Mouse (Mus musculus) cerebellum, postnatal 10 days (tissue): Measurements from ENCODE around the gene Rab1a.
A peak's percentile ranks its signal among the peaks of the same experiment; 100 is the strongest.
"Not testable (repeated sequence)": the region's sequence is repeated elsewhere in the genome, so short reads cannot be mapped to it uniquely, and the experiment has no call there.

Experiments
- DNase-seq, 2 experiments: peaks; one replicate each; pipeline ENCODE4 v3.0.0; 2021; ENCODE audit warnings: mixed read lengths in 2 of 2

Gene Rab1a

DNA sequence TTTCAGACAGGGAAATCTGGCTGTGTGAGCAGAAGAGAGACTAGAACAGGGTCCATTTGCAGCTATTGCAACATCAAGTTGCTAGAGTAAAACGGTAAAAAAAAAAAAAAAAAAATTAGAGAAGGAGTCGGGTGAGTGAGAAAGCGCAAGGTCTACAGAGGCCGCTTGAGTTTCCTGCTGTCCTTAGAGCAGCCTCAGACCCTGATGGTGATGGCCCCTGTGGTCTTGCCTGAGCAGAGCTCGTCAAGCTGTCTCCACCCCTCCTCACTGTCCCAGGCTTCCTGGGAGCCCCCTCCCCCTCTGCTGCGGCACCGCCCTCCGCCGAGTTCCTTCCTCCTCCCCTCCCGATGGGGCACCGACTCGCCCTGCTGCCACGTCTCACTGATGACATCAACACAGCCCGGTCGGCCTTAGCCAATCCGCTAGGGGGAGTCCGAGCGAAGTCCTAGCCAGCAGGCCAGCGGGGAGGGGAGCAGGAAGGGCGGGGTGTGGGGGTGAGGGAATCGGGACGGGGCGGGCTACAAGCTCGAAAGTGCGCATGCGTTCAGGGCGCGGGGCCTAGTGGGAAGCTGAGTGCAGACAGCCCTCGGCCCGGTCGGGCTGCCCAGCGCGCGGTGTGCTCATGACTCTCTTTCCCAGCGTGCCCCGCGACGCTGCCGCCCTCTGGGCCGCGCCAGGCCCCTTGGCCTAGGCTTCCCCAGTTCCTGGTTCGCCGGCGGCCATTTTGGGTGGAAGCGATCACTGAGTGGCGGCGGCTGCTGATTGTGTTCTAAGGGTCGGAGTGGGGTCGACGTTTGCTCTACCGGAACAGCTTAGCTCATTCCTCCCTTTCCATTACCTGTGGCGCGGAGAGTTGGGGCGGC lies at the start of gene Rab1a:
Gene Rab1a, plus strand, starts transcription at position 720 of the 863 bp plus-strand sequence.
- peak; percentile 100 for DNase-seq

DNA sequence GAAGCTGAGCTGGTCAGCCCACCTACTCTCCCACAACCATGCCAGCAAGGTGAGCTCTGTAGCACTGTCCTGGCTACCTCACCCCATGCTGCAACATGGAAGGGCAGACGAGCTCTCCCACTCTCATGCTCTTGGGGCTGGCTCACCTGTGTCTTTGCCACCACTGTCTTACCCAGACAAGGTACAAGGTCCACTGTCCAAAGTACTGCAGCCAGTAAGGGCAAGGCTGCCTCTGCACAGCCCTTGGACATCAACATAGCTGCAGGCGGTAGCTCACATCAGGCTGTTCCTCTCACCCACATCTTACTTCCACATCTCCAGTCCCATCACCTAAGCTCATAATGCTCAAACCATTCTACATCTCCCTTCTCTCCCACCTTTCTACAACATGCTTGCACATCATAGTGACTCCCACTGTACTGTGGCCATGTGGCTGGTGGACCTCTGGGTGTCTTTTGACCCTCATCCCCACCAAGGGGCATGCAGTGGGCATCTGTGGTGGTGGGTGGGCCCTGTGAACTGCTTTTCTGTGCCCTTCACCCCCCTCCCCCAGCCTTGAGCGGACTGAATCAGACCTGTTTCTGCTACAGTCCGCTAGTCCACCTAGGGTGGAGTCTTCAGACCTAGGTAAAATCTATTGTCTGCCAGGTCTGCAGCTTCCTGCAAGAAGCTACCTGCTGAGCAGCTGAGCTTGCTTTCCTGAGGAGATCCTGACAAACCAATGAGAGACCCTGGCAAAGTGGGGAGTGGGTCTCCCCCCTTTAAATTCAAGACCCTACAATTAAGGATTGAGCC lies 48.9 kb upstream of the Rab1a start:
- DNase-seq, result no peak

DNA sequence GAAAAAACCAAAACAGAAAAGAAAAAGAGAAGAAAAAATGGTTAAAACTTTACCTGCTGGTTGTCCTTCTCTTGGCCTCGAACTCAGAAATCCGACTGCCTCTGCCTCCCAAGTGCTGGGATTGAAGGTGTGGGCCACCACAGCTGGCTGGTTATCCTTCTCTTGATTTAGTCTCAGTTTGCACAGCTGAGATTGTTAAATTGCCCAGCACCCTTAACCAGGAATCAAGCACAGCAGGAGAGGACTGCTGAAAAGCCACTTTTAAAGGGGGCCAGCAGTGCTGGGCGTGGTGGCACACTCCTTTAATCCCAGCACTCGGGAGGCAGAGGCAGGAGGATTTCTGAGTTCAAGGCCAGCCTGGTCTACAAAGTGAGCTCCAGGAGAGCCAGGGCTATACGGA lies 47.7 kb upstream of the Rab1a start:
- not testable (repeated sequence) for DNase-seq

DNA sequence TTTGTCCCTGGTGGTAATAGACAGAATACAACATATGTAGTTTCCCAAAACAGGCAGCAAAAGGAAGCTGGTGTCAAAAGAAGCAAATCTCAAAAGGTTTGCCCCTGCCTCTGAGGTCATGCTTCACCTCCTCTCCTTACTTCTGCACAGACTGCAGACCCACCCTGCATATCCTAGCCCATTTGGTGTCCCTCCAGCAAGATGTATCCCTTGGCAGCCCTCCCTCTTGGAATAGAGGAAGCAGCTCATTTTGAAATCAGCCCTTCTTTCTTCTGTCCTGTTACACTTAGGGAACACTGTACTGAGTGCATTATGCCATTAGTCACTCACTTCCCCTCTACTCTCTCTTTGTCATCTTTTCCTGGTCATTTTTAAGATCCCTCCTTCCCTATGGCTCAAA lies 42.4 kb upstream of the Rab1a start:
- DNase-seq, result no peak

DNA sequence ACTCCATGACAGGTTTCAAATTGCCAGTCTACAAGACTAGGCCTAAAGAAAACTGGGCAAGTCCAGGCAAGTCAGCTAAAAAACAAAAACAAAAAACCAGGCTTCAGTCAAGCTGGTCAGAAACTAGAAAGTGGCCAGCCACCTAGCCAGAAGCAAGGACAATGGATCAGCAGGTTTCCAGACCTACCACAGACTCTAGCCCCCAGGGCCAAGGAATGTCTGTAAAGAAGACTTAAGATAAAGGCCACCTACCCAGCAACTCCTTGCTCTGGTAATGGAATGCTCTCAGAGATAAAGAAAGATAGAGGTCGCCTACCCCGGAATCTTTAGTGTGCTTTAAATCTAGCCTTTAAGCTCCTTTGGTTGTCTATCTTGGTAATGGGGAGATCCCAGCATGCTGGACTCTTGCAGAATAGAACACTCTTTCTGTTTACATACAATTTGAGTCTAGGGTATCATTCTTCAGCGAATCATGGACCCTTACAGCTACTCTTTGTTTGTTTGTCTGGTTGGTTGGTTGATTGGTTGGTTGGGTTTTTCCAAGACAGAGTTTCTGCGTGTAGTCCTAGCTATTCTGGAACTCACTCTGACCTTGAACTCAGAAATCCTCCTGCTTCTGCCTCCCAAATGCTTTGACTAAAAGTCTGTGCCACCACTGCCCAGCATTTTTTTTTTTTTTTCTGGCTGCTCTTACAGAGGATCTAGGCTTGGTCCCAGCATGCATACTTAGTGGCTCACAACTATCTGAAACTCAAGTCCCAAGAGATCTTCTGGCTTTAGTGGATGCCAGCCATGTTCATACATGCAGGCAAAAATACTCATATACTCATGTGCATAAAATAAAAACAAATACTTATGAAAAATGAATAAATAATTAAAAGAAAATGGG lies 36.0 kb upstream of the Rab1a start:
- DNase-seq, result no peak

DNA sequence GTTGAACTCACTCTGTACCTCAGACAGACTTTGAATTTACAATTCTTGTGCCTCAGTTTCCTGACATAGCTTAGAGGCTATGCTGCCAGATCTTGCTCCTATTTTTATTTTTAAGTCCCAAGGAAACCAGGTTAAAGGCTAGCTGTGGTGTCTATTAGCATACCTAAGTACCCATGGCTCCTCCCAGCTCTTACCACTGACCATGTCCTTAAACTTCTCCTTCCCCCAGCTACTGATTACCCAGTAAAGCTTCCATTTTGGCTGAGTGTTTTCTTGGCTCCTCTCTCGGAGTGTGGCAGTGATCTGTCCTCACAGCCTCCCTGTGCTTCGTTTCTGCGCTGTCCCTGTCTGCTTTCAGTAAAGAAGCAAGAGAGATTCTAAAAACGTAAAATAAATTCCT lies 35.2 kb upstream of the Rab1a start:
- no peak for DNase-seq

DNA sequence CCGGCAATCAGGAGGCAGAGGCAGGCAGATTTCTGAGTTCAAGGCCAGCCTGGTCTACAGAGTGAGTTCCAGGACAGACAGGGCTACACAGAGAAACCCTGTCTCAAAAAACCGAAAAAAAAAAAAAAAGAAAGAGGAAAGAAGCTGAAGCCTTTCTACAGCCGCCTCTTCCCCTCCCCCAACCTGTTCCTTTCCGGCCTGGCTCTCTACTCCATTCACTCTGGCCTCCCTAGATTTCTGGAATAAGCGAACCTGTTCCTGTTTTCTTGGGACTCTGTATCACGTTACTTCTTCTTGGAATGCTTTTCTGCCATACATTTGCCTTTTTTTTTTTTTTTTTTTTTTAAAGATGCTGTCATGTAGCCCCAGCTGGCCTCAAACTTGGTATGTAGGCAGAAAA lies 34.8 kb upstream of the Rab1a start:
- not testable (repeated sequence) for DNase-seq

DNA sequence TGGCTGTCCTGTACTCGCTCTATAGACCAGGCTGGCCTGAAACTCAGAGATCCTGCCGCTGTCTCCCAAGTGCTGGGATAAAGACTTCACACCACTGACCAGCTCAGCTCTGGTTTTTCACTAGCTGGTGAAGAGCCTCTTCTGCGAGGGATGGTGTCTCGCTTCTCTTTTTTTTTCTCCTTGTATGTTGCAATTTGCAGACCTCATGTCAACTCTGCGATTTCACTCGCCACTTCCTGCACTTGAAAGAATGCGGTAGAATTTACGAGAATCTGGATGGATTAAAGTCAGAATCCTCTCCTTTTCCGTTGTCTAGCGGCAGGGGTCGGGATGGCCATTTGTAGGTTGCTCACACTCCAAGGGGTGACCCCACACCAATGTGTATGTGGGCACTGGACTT lies 32.3 kb upstream of the Rab1a start:
- DNase-seq, result no peak

DNA sequence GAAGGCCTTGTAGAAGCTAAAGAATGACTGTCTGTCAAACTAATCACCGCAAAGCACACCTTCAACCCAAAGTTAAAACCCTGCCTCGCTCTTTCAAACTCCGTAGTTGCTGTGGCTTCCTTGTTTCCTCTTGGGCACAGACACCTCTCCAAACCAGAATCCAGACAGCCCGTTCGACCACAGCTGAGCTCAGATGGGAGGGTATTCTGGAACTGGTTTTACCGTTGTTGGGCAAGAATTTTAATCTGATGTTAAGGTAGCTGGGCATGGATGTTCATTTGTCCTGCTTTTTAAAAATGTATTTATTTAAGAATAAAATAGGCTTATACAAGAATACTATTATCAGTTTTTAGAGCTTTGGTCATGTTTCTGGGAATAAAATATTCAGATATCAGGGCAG lies 14.0 kb upstream of the Rab1a start:
- DNase-seq, result no peak

DNA sequence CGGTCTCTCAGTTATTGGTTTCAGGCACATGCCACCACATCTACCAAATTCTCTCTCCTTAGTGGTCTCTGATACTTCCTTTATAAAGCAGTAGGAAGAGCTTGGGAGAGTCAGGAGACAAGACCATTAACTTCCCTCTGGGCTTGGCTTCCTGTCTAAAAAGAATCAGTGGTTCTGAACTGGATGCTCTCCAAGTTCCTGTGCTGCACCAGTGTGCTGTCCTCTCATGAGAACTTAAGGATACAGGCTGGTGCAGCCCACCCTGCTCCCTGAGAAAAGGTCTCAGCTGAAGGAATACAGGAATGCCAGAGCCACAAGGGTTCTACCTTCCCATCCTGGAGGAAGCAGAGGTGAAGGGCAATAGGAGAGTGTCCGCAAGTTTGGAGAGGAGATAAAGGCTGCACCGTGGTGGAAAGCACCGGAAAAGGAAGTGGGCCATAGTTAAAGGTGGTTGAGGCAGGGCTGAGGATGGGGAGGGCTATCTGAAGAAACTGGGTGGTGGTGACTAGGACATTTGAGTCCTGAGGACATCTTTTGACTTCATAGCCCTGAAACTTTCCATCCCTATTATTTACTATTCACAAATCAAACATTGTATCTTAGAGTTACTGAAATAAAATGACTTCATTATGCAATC lies 8.0 kb upstream of the Rab1a start:
- DNase-seq, result no peak

DNA sequence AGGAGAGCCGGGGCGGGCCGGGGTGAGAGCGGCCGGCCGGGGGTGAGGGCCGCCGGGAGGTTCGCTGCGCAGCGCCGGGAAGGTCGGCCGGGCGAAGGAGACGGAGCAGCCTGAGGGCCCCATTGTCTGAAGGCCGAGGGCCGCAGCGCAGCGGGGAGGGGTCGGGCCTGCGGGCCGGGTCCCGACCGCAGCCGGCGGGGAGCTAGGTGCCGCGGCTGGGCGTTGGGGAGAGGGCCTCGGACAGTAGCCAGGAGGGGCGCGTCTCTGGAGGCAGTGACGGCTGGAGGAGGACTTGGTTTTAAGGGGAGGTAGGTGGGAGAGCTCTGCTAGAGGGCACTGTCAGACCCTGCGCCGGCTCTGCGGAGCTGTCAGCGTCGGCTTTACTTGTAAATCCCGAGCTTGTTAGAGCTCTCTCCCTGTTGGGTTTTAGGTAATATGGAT lies 449 bp downstream of the Rab1a start:
- DNase-seq, result peak; percentile 78 to 79

DNA sequence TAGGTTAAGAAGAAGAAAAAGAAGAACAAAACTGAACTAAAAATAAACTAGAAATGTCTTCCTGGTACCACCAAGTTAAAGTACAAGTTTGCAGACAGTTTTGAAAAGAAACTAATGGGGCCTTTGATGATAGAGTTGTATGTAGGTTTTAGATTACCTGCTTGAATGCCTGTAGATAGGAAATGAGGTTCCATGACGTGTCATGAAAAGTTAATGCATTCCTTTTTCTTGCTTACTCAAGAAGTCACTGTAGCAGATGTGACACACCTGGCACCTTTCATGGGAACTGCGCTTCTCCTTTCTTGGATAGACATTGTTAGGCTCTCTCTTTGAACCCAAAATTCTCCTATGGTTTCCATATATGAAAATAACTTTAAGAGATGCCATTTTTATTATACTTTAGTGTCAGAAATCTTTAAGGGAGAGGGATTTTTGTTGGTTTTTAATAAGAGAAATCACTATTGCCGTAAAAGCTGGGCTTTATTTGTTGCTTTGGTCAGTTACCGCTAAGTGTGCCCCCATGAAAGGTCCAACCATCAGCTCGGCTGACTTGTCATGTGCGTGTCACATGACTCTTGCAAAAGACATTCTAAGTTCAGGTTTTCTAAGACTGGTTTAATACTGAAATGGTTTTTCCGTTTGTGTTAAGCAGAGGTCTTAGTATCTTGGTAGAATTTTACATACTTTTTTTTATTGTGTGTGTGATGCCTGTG lies 1.2 kb downstream of the Rab1a start:
- no peak for DNase-seq

DNA sequence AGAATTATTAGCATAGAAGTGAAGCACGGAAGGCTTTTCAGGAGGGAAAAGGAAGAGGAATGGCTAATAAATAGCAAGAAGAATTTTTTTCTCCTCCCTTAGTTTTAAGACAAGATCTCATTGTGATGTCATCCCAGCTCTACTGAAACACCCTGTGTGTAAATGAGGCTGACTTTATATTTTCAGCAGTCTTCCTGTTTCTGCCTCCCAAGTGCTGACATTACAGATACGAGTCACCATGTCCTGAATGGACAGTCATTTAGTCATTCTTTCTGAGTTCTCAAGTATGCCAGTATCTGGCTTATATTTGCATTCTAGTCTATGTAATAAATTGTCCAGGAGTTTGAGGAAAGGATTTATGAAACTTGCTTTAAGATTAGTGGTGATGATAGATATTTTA lies 3.1 kb downstream of the Rab1a start:
- no peak for DNase-seq

DNA sequence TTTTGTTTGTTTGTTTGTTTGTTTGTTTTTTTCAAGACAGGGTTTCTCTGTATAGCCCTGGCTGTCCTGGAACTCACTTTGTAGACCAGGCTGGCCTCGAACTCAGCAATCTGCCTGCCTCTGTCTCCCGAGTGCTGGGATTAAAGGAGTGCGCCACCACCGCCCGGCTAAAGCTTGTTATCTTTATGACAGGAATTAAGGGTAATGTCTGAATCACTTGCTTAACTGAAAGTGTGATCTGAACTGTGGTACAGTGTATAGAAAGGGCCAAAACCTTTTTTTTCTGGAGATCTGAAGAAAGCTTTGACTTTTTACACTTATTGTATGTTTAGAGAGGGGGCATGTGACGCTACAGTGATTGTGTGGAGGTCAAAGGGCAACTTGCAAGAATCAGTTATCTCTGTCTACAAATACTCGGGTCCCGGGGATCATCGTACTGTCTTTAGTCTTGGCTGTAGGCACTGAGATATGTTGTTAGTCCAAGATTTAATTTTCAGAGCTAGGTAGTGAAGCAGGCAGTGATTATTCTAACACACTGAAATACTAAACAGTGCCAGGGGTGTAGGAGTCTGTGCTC lies 3.7 kb downstream of the Rab1a start:
- no peak for DNase-seq

DNA sequence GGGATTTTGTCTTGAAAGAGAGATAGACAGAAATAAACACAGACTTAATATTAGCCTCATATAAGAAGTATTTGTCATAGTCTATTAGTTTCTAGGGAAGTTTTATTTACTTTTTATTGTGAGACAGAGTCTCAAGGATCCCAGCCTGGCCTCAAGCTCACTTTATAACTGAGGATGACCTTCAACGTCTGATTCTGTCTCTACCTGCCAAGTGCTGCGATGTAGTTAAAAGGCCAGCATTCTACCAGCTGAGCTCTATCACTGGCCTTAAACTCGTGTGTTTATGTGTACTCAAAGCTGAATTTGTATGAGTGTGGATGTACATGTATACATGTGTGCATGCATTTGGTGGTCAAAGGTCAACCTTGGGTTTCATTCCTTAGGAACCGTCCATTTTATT lies 4.3 kb downstream of the Rab1a start:
- no peak for DNase-seq

DNA sequence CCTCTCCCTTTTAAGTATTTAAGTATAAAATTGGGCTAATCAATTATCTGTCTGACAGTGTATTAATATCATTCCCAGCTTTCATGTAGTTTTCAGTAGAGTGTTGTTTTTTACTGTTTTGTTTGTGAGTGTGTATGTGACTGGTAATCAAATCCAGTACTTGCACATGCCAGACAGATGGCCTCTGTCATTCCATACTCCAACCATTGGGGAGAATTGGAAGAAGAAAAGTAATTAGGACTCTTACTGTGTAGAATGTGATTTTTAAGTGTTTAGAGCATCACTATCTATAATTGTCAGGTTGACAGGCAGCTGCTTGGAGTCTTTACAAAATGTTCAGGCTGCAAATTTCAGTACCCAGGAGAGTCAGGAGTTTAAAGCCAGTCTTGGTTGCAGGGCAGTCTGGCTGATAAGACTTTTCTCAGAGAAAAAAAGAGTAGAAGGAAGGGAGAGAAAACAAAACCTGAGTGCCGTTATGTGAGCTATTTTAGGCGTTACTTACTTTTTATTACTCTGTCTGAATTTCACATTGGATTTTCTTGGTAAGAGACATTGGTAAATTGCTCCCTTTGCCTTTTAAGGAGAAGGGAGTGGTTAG lies 5.5 kb downstream of the Rab1a start:
- no peak for DNase-seq

DNA sequence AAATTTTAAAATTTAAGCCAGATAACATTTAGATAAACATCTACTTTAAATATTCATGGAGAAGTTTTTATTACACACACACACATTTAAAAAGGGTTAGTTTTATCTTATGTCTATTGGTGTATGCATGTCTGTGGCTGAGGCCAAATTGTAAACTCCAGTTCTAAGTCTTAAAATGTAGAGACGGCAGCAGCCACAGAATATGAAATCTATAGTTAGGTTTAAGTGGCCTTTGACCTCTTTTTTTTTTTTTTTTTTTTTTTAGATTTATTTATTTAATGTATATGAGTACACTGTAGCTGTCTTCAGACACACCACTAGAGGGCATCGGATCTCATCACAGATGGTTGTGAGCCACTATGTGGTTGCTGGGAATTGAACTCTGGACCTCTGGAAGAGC lies 6.4 kb downstream of the Rab1a start:
- DNase-seq, result no peak

DNA sequence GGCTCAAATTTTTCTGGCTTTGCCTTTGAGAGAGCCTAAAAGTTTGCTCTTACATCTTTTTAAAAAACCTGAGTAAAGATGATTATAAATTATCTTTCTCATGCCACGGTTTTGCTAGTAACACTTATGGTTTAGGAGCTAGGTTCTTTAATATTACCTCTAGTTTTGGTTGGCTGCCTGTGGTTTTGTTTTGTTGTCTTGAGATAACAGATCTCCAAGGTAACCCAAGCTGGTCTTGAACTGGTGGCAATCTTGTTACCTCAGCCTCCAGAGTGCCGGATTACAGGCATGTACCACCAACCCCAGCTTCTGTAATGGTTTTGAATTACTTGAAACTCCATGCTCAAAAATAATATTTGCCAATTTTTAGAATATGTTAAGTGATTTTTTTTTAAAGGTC lies 10.6 kb downstream of the Rab1a start:
- no peak for DNase-seq

DNA sequence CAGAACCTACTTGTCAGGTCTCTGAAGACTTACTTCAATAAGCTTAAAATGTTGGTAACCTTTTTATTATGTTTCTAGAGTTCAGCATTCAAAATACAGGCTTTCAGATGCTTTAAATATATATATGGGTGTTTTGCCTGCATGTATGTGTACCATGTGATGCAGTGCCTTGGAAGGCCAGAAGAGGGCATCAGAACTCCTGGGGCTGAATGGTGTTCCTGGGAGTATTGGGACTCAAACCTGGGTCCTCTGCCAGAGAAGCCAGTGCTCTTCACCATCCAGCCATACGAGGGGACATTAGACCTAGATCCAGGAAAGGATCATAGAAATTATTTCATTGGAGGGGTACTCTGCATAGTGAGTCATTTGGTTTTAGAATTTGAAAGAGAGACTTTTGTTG lies 13.5 kb downstream of the Rab1a start:
- DNase-seq, result peak; percentile 25 to 26

DNA sequence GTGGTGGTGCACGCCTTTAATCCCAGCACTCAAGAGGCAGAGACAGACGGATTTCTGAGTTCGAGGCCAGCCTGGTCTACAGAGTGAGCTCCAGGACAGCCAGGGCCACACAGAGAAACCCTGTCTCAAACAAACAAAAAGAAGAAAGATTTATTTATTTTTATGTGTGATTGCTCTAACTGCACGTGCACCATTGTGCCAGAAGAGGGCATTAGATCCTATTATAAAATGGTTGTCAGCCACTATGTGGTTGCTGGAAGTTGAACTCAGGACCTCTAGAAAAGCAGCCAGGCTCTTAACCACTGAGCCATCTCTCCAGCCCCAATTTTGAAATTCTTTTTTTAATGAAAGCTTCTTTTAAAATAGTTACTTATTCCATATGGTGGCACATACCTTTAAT lies 15.2 kb downstream of the Rab1a start:
- DNase-seq, result no peak

DNA sequence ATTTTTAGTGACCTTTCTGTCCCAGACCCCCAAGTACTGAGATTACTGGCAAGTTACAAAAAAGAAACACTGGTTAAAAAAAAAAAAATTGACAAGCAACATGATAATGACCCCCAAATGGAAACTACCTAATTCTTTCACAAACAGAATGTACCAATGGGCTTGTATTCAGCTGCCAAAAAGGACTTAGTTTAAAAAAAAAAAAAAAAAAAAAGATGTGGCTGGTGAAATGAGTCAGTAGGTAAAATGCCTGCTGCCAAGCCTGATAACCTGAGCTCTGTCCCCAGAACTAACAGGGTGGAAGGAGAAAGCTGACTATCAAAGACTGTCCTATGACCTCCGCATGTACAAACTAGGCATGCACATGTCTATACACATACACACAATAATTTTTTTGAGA lies 16.0 kb downstream of the Rab1a start:
- no peak for DNase-seq
